Mouse (Mus musculus) megakaryocyte, embryonic 14.5 days (primary cell): ENCODE data around the gene Cacnb1. TPM values are rescaled to one million over a fixed set of nuclear protein-coding genes. Genes with fewer than 3 reads are reported as not detected.

ENCODE experiments used
- H3K27me3 ChIP-seq: replicated peaks from 2 replicates; pipeline ENCODE3; 2012; ENCODE audit warnings: inconsistent platforms
- H3K36me3 ChIP-seq: replicated peaks from 2 replicates; pipeline ENCODE3; 2012; ENCODE audit warnings: low read length, inconsistent platforms, mixed read lengths
- H3K4me1 ChIP-seq: 2 replicates; pipeline ENCODE4 v1.6.1; 2012; ENCODE audit warnings: inconsistent platforms
- H3K4me3 ChIP-seq: replicated peaks from 2 replicates; pipeline ENCODE3; 2012; ENCODE audit warnings: moderate library complexity, mild to moderate bottlenecking, inconsistent platforms
- H3K9me3 ChIP-seq: 2 replicates; pipeline ENCODE4 v1.6.1; 2012; ENCODE audit warnings: inconsistent platforms
- FLI1 ChIP-seq: IDR thresholded peaks from 2 replicates; pipeline ENCODE4 v1.6.1; 2012; ENCODE audit warnings: low read length, inconsistent platforms, mixed read lengths
- GATA1 ChIP-seq: IDR thresholded peaks from 3 replicates; pipeline ENCODE4 v1.6.1; 2012; ENCODE audit warnings: mixed read lengths, low read length, inconsistent platforms, borderline replicate concordance
- polyA plus RNA-seq: library from polyadenylated mRNA; stranded (reverse); fragments of >175 nt; gene quantifications from 2 replicates; pipeline ENCODE4 v1.2.3, GENCODE M21; 2012; ENCODE audit warnings: low replicate concordance; ENCODE audit not compliant: insufficient read depth

Cacnb1 gene
- polyA plus RNA-seq, 1 experiment, result 2.8 TPM

- Histone ChIP-seq H3K9me3 (no peaks in the 10 kb centered on the region), H3K4me3 (no peak overlapping the region), H3K27me3 (peaks cover 74% of the 10 kb centered on the region), H3K4me1 (peaks cover 39% of the 10 kb centered on the region), H3K36me3 (no peaks in the 10 kb centered on the region)
- no peak for TF ChIP-seq FLI1
- TF ChIP-seq GATA1, result no peak
Measured at GRCm38 (mm10) chr11:98001986-98002385, 20.8 kb downstream of the Cacnb1 start.

GRCm38 (mm10) chr11:98001351-98001824 is 21.4 kb downstream of the Cacnb1 start:
- H3K4me3 ChIP-seq, result no peak overlapping the region
- no peaks in the 10 kb centered on the region for H3K36me3 ChIP-seq
- H3K27me3 ChIP-seq, result peaks cover 77% of the 10 kb centered on the region
- no peaks in the 10 kb centered on the region for H3K9me3 ChIP-seq
- TF ChIP-seq FLI1, result no peak
- no peak for TF ChIP-seq GATA1
- H3K4me1 ChIP-seq, result peaks cover 39% of the 10 kb centered on the region

GRCm38 (mm10) chr11:98000378-98001140 is 22.3 kb downstream of the Cacnb1 start:
- Histone ChIP-seq H3K4me3 (no peak overlapping the region), H3K9me3 (no peaks in the 10 kb centered on the region), H3K4me1 (peaks cover 44% of the 10 kb centered on the region), H3K27me3 (peaks cover 81% of the 10 kb centered on the region), H3K36me3 (no peaks in the 10 kb centered on the region)
- TF ChIP-seq FLI1 (no peak), GATA1 (no peak)

- Histone ChIP-seq H3K9me3 (no peaks in the 10 kb centered on the region), H3K36me3 (no peaks in the 10 kb centered on the region), H3K4me1 (peaks cover 48% of the 10 kb centered on the region), H3K4me3 (no peak overlapping the region), H3K27me3 (peaks cover 81% of the 10 kb centered on the region)
- TF ChIP-seq FLI1, result no peak
- no peak for TF ChIP-seq GATA1
Measured at GRCm38 (mm10) chr11:97999748-98000147, 23.1 kb downstream of the Cacnb1 start.

- H3K36me3 ChIP-seq, result no peaks in the 10 kb centered on the region
- peaks cover 81% of the 10 kb centered on the region for H3K27me3 ChIP-seq
- peaks cover 55% of the 10 kb centered on the region for H3K4me1 ChIP-seq
- no peak for TF ChIP-seq FLI1
- no peak for TF ChIP-seq GATA1
- H3K4me3 ChIP-seq, result no peak overlapping the region
- H3K9me3 ChIP-seq, result no peaks in the 10 kb centered on the region
Measured at GRCm38 (mm10) chr11:97998898-97999608, 23.8 kb downstream of the Cacnb1 start.

GRCm38 (mm10) chr11:97998074-97998793 is 24.6 kb downstream of the Cacnb1 start:
- Histone ChIP-seq H3K4me1 (peaks cover 54% of the 10 kb centered on the region), H3K27me3 (peaks cover 73% of the 10 kb centered on the region), H3K9me3 (no peaks in the 10 kb centered on the region), H3K4me3 (no peak overlapping the region), H3K36me3 (no peaks in the 10 kb centered on the region)
- TF ChIP-seq FLI1 (no peak), GATA1 (no peak)

GRCm38 (mm10) chr11:97997387-97997960 is 25.4 kb downstream of the Cacnb1 start:
- H3K4me3 ChIP-seq, result no peak overlapping the region
- TF ChIP-seq FLI1, result no peak
- no peak for TF ChIP-seq GATA1
- H3K27me3 ChIP-seq, result peaks cover 67% of the 10 kb centered on the region
- H3K36me3 ChIP-seq, result no peaks in the 10 kb centered on the region
- H3K4me1 ChIP-seq, result peaks cover 46% of the 10 kb centered on the region
- no peaks in the 10 kb centered on the region for H3K9me3 ChIP-seq

GRCm38 (mm10) chr11:97996691-97997090 is 26.1 kb downstream of the Cacnb1 start:
- TF ChIP-seq GATA1 (no peak), FLI1 (no peak)
- no peak overlapping the region for H3K4me3 ChIP-seq
- peaks cover 66% of the 10 kb centered on the region for H3K27me3 ChIP-seq
- H3K36me3 ChIP-seq, result no peaks in the 10 kb centered on the region
- no peaks in the 10 kb centered on the region for H3K9me3 ChIP-seq
- H3K4me1 ChIP-seq, result peaks cover 39% of the 10 kb centered on the region

- no peaks in the 10 kb centered on the region for H3K36me3 ChIP-seq
- H3K9me3 ChIP-seq, result no peaks in the 10 kb centered on the region
- H3K4me3 ChIP-seq, result peak within 1 kb of the TSS; percentile 91
- H3K4me1 ChIP-seq, result peaks cover 34% of the 10 kb centered on the region
- peaks cover 56% of the 10 kb centered on the region for H3K27me3 ChIP-seq
- no peak for TF ChIP-seq GATA1
- TF ChIP-seq FLI1, result no peak
Measured at GRCm38 (mm10) chr11:97995564-97996288, 27.1 kb downstream of the Cacnb1 start, which contains the start of gene Arl5c. TSS of gene Arl5c (minus strand) at chr11:97996181.
